Mouse (Mus musculus) kidney, adult 2 months (tissue): ENCODE results near the gene Olfr1264.

Experiments
- CTCF ChIP-seq: fragments of 200-500 bp; conservative IDR thresholded peaks from 2 replicates; pipeline ENCODE4 v1.5.1; 2011; ENCODE audit warnings: low read depth, mild to moderate bottlenecking, control low read depth, low read length, moderate library complexity, mixed read lengths; ENCODE audit not compliant: insufficient read depth, insufficient read length
- POLR2A ChIP-seq: fragments of 200-500 bp; IDR thresholded peaks from one replicate; pipeline ENCODE4 v1.6.1; 2011; ENCODE audit warnings: low read depth, low read length, control low read depth

DNA sequence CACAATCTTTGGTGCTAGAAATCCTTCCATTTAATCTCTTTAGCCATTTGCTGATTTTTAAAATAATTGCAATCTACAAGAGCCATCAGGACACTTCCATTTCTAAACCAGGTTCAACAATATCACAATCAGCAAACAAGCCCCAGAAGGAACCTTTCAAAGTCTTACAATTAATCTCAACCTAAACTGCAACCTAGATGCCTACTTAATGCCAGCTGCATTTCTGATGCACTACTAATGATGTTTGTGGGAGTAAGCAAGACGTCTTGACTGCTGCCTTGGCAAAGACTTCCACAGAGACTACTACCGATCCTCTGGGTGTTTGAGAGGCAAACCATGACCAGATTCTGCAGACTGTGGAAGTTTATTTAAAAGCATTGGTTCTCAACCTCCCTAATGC, 13.5 kb downstream of the Olfr1264 start, which contains the start of gene Olfr1263:
- TF ChIP-seq CTCF: no peak
- TF ChIP-seq POLR2A: no peak
